Mouse (Mus musculus) hindbrain, postnatal 0 days (tissue): ENCODE results near the gene Gm28510. TPM values are rescaled to one million over a fixed set of nuclear protein-coding genes. Genes with fewer than 3 reads are reported as not detected.
"Not testable (repeated sequence)": the region's sequence is repeated elsewhere in the genome, so short reads cannot be mapped to it uniquely, and the experiment has no call there.

Experiments used
- ATAC-seq: fragments of 200-750 bp; cut with Nextera tagmentation; 2 replicates; pipeline ENCODE4 v1.8.0; 2017; ENCODE audit warnings: mild to moderate bottlenecking, moderate TSS enrichment, moderate library complexity
- DNase-seq: peaks from one replicate; pipeline ENCODE4 v3.0.0-alpha.2; 2015; ENCODE audit warnings: low spot score
- H3K27ac ChIP-seq: fragments of 300-500 bp; sonication (generic); 2 replicates; pipeline ENCODE4 v1.5.1; 2014; ENCODE audit warnings: mild to moderate bottlenecking
- H3K27me3 ChIP-seq: fragments of 300-500 bp; sonication (generic); 2 replicates; pipeline ENCODE4 v1.6.1; 2014; ENCODE audit warnings: low read length, mixed read lengths; ENCODE audit not compliant: insufficient read depth
- H3K36me3 ChIP-seq: fragments of 300-500 bp; sonication (generic); 2 replicates; pipeline ENCODE4 v1.6.1; 2014; ENCODE audit warnings: low read length, mixed read lengths; ENCODE audit not compliant: insufficient read depth
- H3K4me1 ChIP-seq: fragments of 300-500 bp; sonication (generic); 2 replicates; pipeline ENCODE4 v1.6.1; 2014; ENCODE audit warnings: antibody characterized with exemption, low read length, mixed read lengths; ENCODE audit not compliant: insufficient read depth
- H3K4me2 ChIP-seq: fragments of 300-500 bp; sonication (generic); 2 replicates; pipeline ENCODE4 v1.6.1; 2014; ENCODE audit warnings: low read depth, mild to moderate bottlenecking, low read length, moderate library complexity, mixed read lengths
- H3K4me3 ChIP-seq: fragments of 300-500 bp; sonication (generic); 2 replicates; pipeline ENCODE4 v1.5.1; 2014; ENCODE audit warnings: low read length
- H3K9ac ChIP-seq: fragments of 300-500 bp; sonication (generic); replicated peaks from 2 replicates; pipeline ENCODE4 v1.6.1; 2014; ENCODE audit warnings: mild to moderate bottlenecking, low read length, moderate library complexity, mixed read lengths
- H3K9me3 ChIP-seq: fragments of 300-500 bp; sonication (generic); 2 replicates; pipeline ENCODE4 v1.6.1; 2016; ENCODE audit warnings: low read length, mixed read lengths
- WGBS: fragments of 180-500 bp; shearing (Covaris S2); extraction: QIAGEN DNeasy Blood & Tissue Kit; methylation state at CpG from one replicate; pipeline ENCODE4 v1.1.7; 2014; 5-methylcytosine and 5-hydroxymethylcytosine counted together
- polyA plus RNA-seq: library from polyadenylated mRNA; unstranded; fragments of >200 nt; fragmentation: Nextera tagmentation; extraction: Ambion mirVana; gene quantifications from 2 replicates; pipeline ENCODE4 v1.2.1, GENCODE M21; 2015
- total RNA-seq: library from RNA; depleted of rRNA; stranded (reverse); fragments of >200 nt; gene quantifications from 2 replicates; pipeline ENCODE4 v1.2.3, GENCODE M21; 2014; rRNA removed

The Gm28510 gene
- total RNA-seq (not detected in 2 replicates), polyA plus RNA-seq (not detected in 2 replicates)

- not testable (repeated sequence) for DNase-seq, H3K4me3 ChIP-seq, H3K9ac ChIP-seq, ATAC-seq, H3K9me3 ChIP-seq, H3K27ac ChIP-seq, H3K4me2 ChIP-seq, H3K27me3 ChIP-seq, H3K36me3 ChIP-seq, H3K4me1 ChIP-seq
- no CpG with 5 or more reads among the region's 6 CpGs for WGBS
These were observed at the start of gene Gm28510 for GRCm38 (mm10) chrY:10412437-10412836. Gm28510 (plus strand) TSS chrY:10412737.

Other genes with a start within 250 kb of the Gm28510 start
- gene Gm20834, start 88.1 kb upstream of the Gm28510 start, total RNA-seq: not detected in 2 replicates
- not detected in 2 replicates for gene Gm20834, start 88.1 kb upstream of the Gm28510 start, polyA plus RNA-seq
- gene Gm20737, start 123.3 kb downstream of the Gm28510 start, total RNA-seq: not detected in 2 replicates
- gene Gm20737, start 123.3 kb downstream of the Gm28510 start, polyA plus RNA-seq: not detected in 2 replicates
- not detected in 2 replicates for gene Gm21775, start 140.7 kb downstream of the Gm28510 start, total RNA-seq
- gene Gm21775, start 140.7 kb downstream of the Gm28510 start, polyA plus RNA-seq: not detected in 2 replicates
- gene Gm21900, start 203.6 kb downstream of the Gm28510 start, total RNA-seq: not detected in 2 replicates
- gene Gm21900, start 203.6 kb downstream of the Gm28510 start, polyA plus RNA-seq: not detected in 2 replicates